Mouse (Mus musculus) cerebellum, adult 11 months (tissue): ENCODE data around the gene Rabepk.
A peak's percentile ranks its signal among the peaks of the same experiment; 100 is the strongest.
"Not testable (repeated sequence)": the region's sequence is repeated elsewhere in the genome, so short reads cannot be mapped to it uniquely, and the experiment has no call there.

Experiments used
- DNase-seq: peaks from one replicate; pipeline ENCODE4 v3.0.0; 2022

Rabepk gene

GRCm38 (mm10) chr2:34803746-34804145, 4.0 kb upstream of the Rabepk start:
- DNase-seq: no peak

GRCm38 (mm10) chr2:34802565-34803245, 3.0 kb upstream of the Rabepk start:
- DNase-seq: peak; percentile 43

DNA sequence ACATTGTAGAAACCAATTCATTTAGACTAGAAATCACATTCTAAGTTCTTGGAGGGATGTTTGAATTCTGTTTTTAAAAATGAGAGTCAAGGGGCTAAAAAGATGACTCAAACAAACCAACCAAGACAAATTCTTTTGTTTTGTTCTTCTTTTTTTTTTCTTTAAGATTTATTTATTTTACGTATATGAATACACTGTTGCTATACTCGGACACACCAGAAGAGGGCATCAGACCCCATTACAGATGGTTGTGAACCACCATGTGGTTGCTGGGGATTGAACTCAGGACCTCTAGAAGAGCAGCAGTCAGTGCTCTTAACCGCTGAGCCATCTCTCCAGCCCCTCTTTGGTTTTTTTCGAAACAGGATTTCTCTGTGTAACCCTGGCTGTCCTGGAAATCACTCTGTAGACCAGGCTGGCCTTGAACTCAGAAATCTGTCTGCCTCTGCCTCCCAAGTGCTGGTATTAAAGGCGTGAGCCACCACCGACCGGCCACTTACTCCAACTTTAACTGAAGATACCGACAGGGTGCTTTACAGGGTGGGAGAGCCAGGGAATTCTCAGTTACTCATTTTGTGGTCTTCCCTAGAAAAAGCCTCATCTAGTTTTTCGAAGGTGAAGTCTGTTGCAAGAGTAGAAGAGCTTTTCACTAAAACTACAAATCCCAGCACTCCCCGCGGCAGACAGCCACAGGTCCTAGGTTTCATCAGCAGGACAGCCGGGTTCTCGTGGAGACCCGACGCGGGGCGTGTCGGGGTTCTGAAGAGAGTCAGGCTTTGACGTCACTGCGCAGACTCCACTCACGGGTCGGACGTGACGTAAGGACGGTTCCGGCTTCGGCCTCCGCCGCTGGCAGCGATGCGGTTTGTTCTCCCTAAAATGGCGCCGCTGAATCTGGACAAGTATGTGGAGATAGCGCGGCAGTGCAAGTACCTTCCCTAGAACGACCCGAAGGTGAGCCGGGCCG, 2.1 kb upstream of the Rabepk start:
- DNase-seq: peak; percentile 97

- DNase-seq: no peak
Measured at GRCm38 (mm10) chr2:34800371-34800770, 659 bp upstream of the Rabepk start.

- DNase-seq: no peak
Measured at GRCm38 (mm10) chr2:34795426-34795825, 4.3 kb downstream of the Rabepk start.

DNA sequence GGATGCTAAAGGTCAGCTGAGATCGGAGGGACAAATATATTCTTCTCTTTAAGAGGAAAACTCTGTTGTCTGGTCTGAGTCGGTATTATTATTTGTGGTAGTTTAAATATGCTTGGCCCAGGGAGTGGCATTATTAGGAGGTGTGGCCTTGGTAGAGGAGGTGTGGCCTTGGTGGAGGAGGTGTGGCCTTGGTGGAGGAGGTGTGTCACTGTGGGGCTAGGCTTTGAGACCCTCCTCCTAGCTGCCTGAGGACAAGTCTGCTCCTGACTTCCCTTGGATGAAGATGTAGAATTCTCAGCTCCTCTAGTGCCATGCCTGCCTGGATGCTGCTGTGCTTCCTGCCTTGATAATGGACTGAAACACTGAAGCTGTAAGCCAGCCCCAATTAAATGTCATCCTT, 5.2 kb downstream of the Rabepk start:
- no peak for DNase-seq

- not testable (repeated sequence) for DNase-seq
Measured at GRCm38 (mm10) chr2:34792543-34792942, 7.2 kb downstream of the Rabepk start.

GRCm38 (mm10) chr2:34790282-34790681, 9.4 kb downstream of the Rabepk start:
- DNase-seq: no peak

GRCm38 (mm10) chr2:34784085-34784484, 15.6 kb downstream of the Rabepk start:
- DNase-seq: no peak

- no peak for DNase-seq
Measured at GRCm38 (mm10) chr2:34783064-34784020, 16.4 kb downstream of the Rabepk start.

- DNase-seq: no peak
Measured at GRCm38 (mm10) chr2:34777237-34777868, 22.4 kb downstream of the Rabepk start.

DNA sequence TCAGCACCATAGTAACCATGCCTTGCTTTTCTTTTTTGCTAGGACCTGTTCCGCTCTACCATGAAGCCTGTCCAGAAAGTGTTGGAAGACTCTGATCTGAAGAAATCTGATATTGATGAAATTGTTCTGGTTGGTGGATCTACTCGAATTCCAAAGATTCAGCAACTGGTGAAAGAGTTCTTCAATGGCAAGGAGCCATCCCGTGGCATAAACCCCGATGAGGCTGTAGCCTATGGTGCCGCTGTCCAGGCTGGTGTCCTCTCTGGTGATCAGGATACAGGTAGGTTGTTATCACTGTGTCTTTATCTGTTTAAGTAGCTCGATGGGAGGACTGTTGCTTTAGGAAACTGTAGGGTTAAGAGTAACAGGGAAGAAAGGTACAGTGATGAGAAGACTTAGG, 25.2 kb downstream of the Rabepk start:
- no peak for DNase-seq

DNA sequence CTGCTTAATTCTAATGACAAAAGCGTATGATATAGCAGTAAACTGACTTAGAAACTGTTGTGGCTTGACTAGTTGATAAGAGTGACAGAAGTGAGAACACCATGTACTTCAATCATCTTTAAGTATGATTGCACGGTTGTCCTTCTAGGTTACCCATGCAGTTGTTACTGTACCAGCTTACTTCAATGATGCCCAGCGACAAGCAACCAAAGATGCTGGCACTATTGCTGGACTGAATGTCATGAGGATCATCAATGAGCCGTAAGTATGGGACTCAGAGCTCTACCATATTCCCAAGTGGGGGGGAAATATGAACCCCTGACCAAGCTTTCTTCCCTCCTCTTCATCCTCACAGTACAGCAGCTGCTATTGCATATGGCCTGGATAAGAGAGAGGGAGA, 26.0 kb downstream of the Rabepk start:
- DNase-seq: no peak

DNA sequence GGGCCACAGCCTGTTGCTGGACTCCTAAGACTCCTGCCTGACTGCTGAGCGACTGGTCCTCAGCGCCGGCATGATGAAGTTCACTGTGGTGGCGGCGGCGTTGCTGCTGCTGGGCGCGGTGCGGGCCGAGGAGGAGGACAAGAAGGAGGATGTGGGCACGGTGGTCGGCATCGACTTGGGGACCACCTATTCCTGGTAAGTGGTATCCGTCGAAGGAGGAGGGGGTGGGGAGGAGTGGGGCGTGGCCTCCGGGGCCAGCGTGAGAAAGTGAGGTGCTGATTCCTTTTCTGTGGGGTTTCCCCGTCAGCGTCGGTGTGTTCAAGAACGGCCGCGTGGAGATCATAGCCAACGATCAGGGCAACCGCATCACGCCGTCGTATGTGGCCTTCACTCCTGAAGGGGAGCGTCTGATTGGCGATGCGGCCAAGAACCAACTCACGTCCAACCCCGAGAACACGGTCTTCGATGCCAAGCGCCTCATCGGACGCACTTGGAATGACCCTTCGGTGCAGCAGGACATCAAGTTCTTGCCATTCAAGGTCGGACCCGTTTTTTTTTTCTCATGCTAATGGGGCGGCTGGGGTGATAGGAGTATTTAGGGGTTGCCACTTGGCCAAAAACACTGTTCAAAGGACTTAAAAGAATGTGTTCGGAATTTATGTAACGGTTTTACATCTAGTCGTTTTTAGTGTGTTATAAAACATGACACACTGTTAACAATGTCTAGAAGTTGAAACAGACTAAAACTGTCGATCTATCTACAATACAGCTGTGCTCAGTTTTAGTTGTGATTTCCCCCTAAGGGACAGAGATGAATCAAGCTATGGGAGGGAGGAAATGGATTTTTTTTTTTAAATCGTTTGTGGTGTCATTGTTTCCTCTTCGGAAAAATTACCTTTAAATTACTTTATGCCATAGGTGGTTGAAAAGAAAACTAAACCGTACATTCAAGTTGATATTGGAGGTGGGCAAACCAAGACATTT, 27.2 kb downstream of the Rabepk start:
- DNase-seq: no peak

GRCm38 (mm10) chr2:34771368-34772226, 28.1 kb downstream of the Rabepk start, which contains the start of gene Hspa5:
Gene Hspa5 (plus strand): TSS chr2:34771970.
- DNase-seq: peak; percentile 100

GRCm38 (mm10) chr2:34770951-34771350, 28.8 kb downstream of the Rabepk start:
- no peak for DNase-seq

DNA sequence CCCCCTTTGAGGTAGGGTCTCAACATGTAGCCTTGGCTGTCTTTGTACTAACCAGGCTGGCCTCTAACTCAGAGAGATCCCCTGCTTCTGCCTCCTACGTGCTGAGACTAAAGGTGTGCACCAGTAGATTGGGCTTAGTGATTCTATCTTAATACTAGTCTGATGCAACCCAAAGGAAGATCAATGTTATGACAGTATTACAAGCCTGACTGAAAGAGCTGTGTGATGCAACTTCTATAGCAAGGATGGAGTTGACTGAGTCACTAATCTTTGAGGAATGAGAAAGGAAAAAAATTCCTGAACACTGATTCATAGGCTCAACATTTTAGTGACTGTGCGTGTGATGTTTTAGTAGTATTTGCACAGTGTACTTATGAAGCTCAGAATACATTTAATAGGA, 29.7 kb downstream of the Rabepk start:
- DNase-seq: no peak

DNA sequence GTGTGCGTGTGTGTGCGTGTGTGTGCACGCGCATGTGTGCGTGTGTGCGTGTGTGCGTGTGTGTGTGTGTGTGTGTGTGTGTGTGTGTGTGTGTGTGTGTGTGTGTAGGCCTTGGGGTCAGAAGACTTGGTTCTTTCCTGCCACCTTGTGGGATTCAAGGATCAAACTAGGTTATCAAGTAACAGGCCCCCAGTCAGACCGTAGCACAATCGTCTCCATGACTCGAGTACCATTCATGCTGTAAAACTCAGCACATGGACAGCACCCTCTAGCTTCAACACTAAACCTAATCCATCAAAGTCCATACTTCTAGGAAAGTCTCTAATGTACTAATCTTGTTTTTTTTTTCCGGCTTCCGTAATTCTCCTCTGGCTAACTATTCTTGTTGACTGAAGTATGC, 34.9 kb downstream of the Rabepk start:
- DNase-seq: no peak

DNA sequence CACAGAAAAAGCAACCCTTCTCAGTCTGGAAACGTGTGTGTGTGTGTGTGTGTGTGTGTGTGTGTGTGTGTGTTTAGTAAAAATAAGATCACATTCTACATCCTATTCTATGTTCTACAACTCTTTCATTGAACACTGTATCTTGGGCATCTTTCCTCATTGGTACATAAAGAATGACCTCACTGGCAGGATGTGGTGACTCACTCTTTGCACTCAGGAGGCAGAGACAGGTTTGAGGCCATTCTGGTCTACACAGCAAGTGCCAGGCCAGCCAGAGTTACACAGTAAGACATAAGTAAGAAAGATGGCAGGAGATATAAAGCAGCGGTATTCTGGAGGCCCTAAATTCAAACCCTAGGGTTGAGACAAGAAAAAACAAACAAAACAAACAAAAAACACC, 36.8 kb downstream of the Rabepk start:
- DNase-seq: no peak

- DNase-seq: no peak
Measured at GRCm38 (mm10) chr2:34762174-34762573, 37.5 kb downstream of the Rabepk start.
